Mouse (Mus musculus) neutrophil, adult 5-6 weeks (primary cell): ENCODE data around the gene Unc119. TPM values are rescaled to one million over a fixed set of nuclear protein-coding genes. Genes with fewer than 3 reads are reported as not detected.

Experiments used
- total RNA-seq: library from RNA; stranded (forward); fragments of 200-1000 nt; gene quantifications from 2 replicates; pipeline ENCODE4 v1.2.3, GENCODE M21; 2017

The Unc119 gene
- total RNA-seq, 1 experiment from 2014 or later: 76.7 TPM

Other genes with a start within 250 kb of the Unc119 start
- gene Fam222b, start 248.8 kb upstream of the Unc119 start, total RNA-seq: 9.5 and 9.6 TPM in 2 replicates
- 9.9 and 12.5 TPM in 2 replicates for gene Traf4, start 177.9 kb upstream of the Unc119 start, total RNA-seq
- 14.1 and 16.1 TPM in 2 replicates for gene Nek8, start 166.8 kb upstream of the Unc119 start, total RNA-seq
- 5.4 and 6.1 TPM in 2 replicates for gene Tlcd1, start 166.8 kb upstream of the Unc119 start, total RNA-seq
- gene Rpl23a, start 159.9 kb upstream of the Unc119 start, total RNA-seq: 1,363 and 1,388 TPM in 2 replicates
- gene Rab34, start 155.1 kb upstream of the Unc119 start, total RNA-seq: not detected in 2 replicates
- 0.74 TPM in 1 of 2 replicates, not detected in the other for gene Proca1, start 150.1 kb upstream of the Unc119 start, total RNA-seq
- 40.2 and 48.6 TPM in 2 replicates for gene Sdf2, start 97.7 kb upstream of the Unc119 start, total RNA-seq
- gene Supt6, start 97.5 kb upstream of the Unc119 start, total RNA-seq: 53.5 and 61.2 TPM in 2 replicates
- gene 2610507B11Rik, start 81.7 kb upstream of the Unc119 start, total RNA-seq: 97.4 and 102 TPM in 2 replicates
- 4.1 and 4.8 TPM in 2 replicates for gene BC030499, start 52.6 kb upstream of the Unc119 start, total RNA-seq
- 0.37 and 0.93 TPM in 2 replicates for gene Spag5, start 42.0 kb upstream of the Unc119 start, total RNA-seq
- 1.7 and 2.9 TPM in 2 replicates for gene Aldoc, start 20.5 kb upstream of the Unc119 start, total RNA-seq
- gene Pigs, start 15.1 kb upstream of the Unc119 start, total RNA-seq: 17.2 and 21.1 TPM in 2 replicates
- gene Foxn1, start 43.1 kb downstream of the Unc119 start, total RNA-seq: not detected in 2 replicates
- 0.25 and 0.47 TPM in 2 replicates for gene Slc13a2, start 78.7 kb downstream of the Unc119 start, total RNA-seq
- gene Slc46a1, start 122.2 kb downstream of the Unc119 start, total RNA-seq: not detected in 2 replicates
- 0.12 and 0.23 TPM in 2 replicates for gene Sarm1, start 154.3 kb downstream of the Unc119 start, total RNA-seq
- not detected in 2 replicates for gene Vtn, start 155.6 kb downstream of the Unc119 start, total RNA-seq
- not detected in 2 replicates for gene Sebox, start 160.0 kb downstream of the Unc119 start, total RNA-seq
- gene Tmem199, start 168.7 kb downstream of the Unc119 start, total RNA-seq: 25.4 and 34.9 TPM in 2 replicates
- gene Poldip2, start 168.7 kb downstream of the Unc119 start, total RNA-seq: 34.9 and 35.7 TPM in 2 replicates
- 7.4 and 7.6 TPM in 2 replicates for gene Tnfaip1, start 192.8 kb downstream of the Unc119 start, total RNA-seq
- 75.6 and 87.8 TPM in 2 replicates for gene Ift20, start 192.9 kb downstream of the Unc119 start, total RNA-seq
- 0.93 and 2.9 TPM in 2 replicates for gene Tmem97, start 207.3 kb downstream of the Unc119 start, total RNA-seq